Mouse (Mus musculus): ENCODE data around the gene Mmp9. TPM values are rescaled to one million over a fixed set of nuclear protein-coding genes. Genes with fewer than 3 reads are reported as not detected.
A peak's percentile ranks its signal among the peaks of the same experiment; 100 is the strongest.

The Mmp9 gene
- polyA plus RNA-seq (2014; fragmentation: Nextera tagmentation; extraction: Ambion mirVana) = 0.21 and 0.47 TPM in 2 replicates

- 23% methylated on average over 10 of the region's 10 CpGs for WGBS
- H3K27ac ChIP-seq (replicated peaks; ENCODE audit: low read depth, low read length) = no peak within 1 kb of the TSS
- no peaks in the 10 kb centered on the region for H3K9me3 ChIP-seq (ENCODE audit: control insufficient read depth, low read length)
- H3K4me1 ChIP-seq (ENCODE audit: control insufficient read depth, insufficient read depth, low read length) = peaks cover 15% of the 10 kb centered on the region
- H3K9ac ChIP-seq (ENCODE audit: low read length) = no peak within 1 kb of the TSS
- DNase-seq (ENCODE audit: low spot score) = no peak
- no peaks in the 10 kb centered on the region for H3K36me3 ChIP-seq (ENCODE audit: control insufficient read depth, insufficient read depth, low read length)
- no peak within 1 kb of the TSS for H3K4me3 ChIP-seq (ENCODE audit: low read depth, low read length)
- peaks cover 20% of the 10 kb centered on the region for H3K27me3 ChIP-seq (ENCODE audit: control insufficient read depth, insufficient read depth, low read length)
- ATAC-seq (ENCODE audit: insufficient number of reproducible peaks, low FRiP score, low TSS enrichment, low read depth) = no peak
- H3K4me2 ChIP-seq (ENCODE audit: low read depth, severe bottlenecking) = peak within 1 kb of the TSS; percentile 2; the same call in 1 of the 2 replicates
Measured at GRCm38 (mm10) chr2:164940140-164940830, at the start of gene Mmp9. Mmp9 (plus strand) TSS chr2:164940780.

GRCm38 (mm10) chr2:164891056-164891834 is 49.3 kb upstream of the Mmp9 start:
- ATAC-seq (ENCODE audit: insufficient number of reproducible peaks, low FRiP score, low TSS enrichment, low read depth) = no peak
- WGBS = 87% methylated on average over 13 of the region's 13 CpGs

GRCm38 (mm10) chr2:164891908-164892695 is 48.5 kb upstream of the Mmp9 start:
- no peak overlapping the region for H3K4me2 ChIP-seq (ENCODE audit: low read depth, severe bottlenecking)
- DNase-seq (ENCODE audit: low spot score) (no peak), ATAC-seq (ENCODE audit: insufficient number of reproducible peaks, low FRiP score, low TSS enrichment, low read depth) (no peak)
- peaks cover 43% of the 10 kb centered on the region for H3K36me3 ChIP-seq (ENCODE audit: control insufficient read depth, insufficient read depth, low read length)
- no peaks in the 10 kb centered on the region for H3K9me3 ChIP-seq (ENCODE audit: control insufficient read depth, low read length)
- H3K9ac ChIP-seq (ENCODE audit: low read length) = no peak overlapping the region
- no peak overlapping the region for H3K27ac ChIP-seq (replicated peaks; ENCODE audit: low read depth, low read length)
- 92% methylated on average over 15 of the region's 15 CpGs for WGBS
- no peaks in the 10 kb centered on the region for H3K4me1 ChIP-seq (ENCODE audit: control insufficient read depth, insufficient read depth, low read length)
- no peaks in the 10 kb centered on the region; the same call in 1 of the 2 replicates for H3K27me3 ChIP-seq (ENCODE audit: control insufficient read depth, insufficient read depth, low read length)
- H3K4me3 ChIP-seq (ENCODE audit: low read depth, low read length) = no peak overlapping the region

More at GRCm38 (mm10) chr2:164891056-164891834, 49.3 kb upstream of the Mmp9 start:
- no peak overlapping the region for H3K4me3 ChIP-seq (ENCODE audit: low read depth, low read length)
- no peak for DNase-seq (ENCODE audit: low spot score)
- no peak overlapping the region for H3K4me2 ChIP-seq (ENCODE audit: low read depth, severe bottlenecking)
- H3K27me3 ChIP-seq (ENCODE audit: control insufficient read depth, insufficient read depth, low read length) = no peaks in the 10 kb centered on the region; the same call in 1 of the 2 replicates
- peaks cover 43% of the 10 kb centered on the region for H3K36me3 ChIP-seq (ENCODE audit: control insufficient read depth, insufficient read depth, low read length)
- no peak overlapping the region for H3K9ac ChIP-seq (ENCODE audit: low read length)
- no peaks in the 10 kb centered on the region for H3K9me3 ChIP-seq (ENCODE audit: control insufficient read depth, low read length)
- H3K27ac ChIP-seq (replicated peaks; ENCODE audit: low read depth, low read length) = no peak overlapping the region
- H3K4me1 ChIP-seq (ENCODE audit: control insufficient read depth, insufficient read depth, low read length) = no peaks in the 10 kb centered on the region

- Histone ChIP-seq H3K4me1 (ENCODE audit: control insufficient read depth, insufficient read depth, low read length) (no peaks in the 10 kb centered on the region), H3K27me3 (ENCODE audit: control insufficient read depth, insufficient read depth, low read length) (no peaks in the 10 kb centered on the region; the same call in 1 of the 2 replicates), H3K4me2 (ENCODE audit: low read depth, severe bottlenecking) (no peak overlapping the region), H3K36me3 (ENCODE audit: control insufficient read depth, insufficient read depth, low read length) (peaks cover 44% of the 10 kb centered on the region), H3K9me3 (ENCODE audit: control insufficient read depth, low read length) (no peaks in the 10 kb centered on the region), H3K27ac (replicated peaks; ENCODE audit: low read depth, low read length) (no peak overlapping the region), H3K9ac (ENCODE audit: low read length) (no peak overlapping the region), H3K4me3 (ENCODE audit: low read depth, low read length) (no peak overlapping the region)
- WGBS = 89% methylated on average over 6 of the region's 6 CpGs
- ATAC-seq (ENCODE audit: insufficient number of reproducible peaks, low FRiP score, low TSS enrichment, low read depth) (no peak), DNase-seq (ENCODE audit: low spot score) (no peak)
Measured at GRCm38 (mm10) chr2:164892696-164893216, 47.8 kb upstream of the Mmp9 start.

GRCm38 (mm10) chr2:164894048-164894447 is 46.5 kb upstream of the Mmp9 start:
- Histone ChIP-seq H3K4me3 (ENCODE audit: low read depth, low read length) (no peak overlapping the region), H3K9me3 (ENCODE audit: control insufficient read depth, low read length) (no peaks in the 10 kb centered on the region), H3K9ac (ENCODE audit: low read length) (no peak overlapping the region), H3K27me3 (ENCODE audit: control insufficient read depth, insufficient read depth, low read length) (no peaks in the 10 kb centered on the region; the same call in 1 of the 2 replicates), H3K4me2 (ENCODE audit: low read depth, severe bottlenecking) (no peak overlapping the region), H3K36me3 (ENCODE audit: control insufficient read depth, insufficient read depth, low read length) (peaks cover 54% of the 10 kb centered on the region), H3K27ac (replicated peaks; ENCODE audit: low read depth, low read length) (no peak overlapping the region), H3K4me1 (ENCODE audit: control insufficient read depth, insufficient read depth, low read length) (no peaks in the 10 kb centered on the region)
- DNase-seq (ENCODE audit: low spot score) (no peak), ATAC-seq (ENCODE audit: insufficient number of reproducible peaks, low FRiP score, low TSS enrichment, low read depth) (no peak)
- WGBS = 68% methylated on average over 5 of the region's 5 CpGs

GRCm38 (mm10) chr2:164894644-164895043 is 45.9 kb upstream of the Mmp9 start:
- Histone ChIP-seq H3K27me3 (ENCODE audit: control insufficient read depth, insufficient read depth, low read length) (no peaks in the 10 kb centered on the region; the same call in 1 of the 2 replicates), H3K9ac (ENCODE audit: low read length) (no peak overlapping the region), H3K4me2 (ENCODE audit: low read depth, severe bottlenecking) (no peak overlapping the region), H3K36me3 (ENCODE audit: control insufficient read depth, insufficient read depth, low read length) (peaks cover 54% of the 10 kb centered on the region), H3K9me3 (ENCODE audit: control insufficient read depth, low read length) (no peaks in the 10 kb centered on the region), H3K27ac (replicated peaks; ENCODE audit: low read depth, low read length) (no peak overlapping the region), H3K4me3 (ENCODE audit: low read depth, low read length) (no peak overlapping the region), H3K4me1 (ENCODE audit: control insufficient read depth, insufficient read depth, low read length) (no peaks in the 10 kb centered on the region)
- no peak for DNase-seq (ENCODE audit: low spot score)
- WGBS = 73% methylated on average over 1 of the region's 1 CpGs
- ATAC-seq (ENCODE audit: insufficient number of reproducible peaks, low FRiP score, low TSS enrichment, low read depth) = no peak

- H3K4me3 ChIP-seq (ENCODE audit: low read depth, low read length) = no peak overlapping the region
- no peak overlapping the region for H3K4me2 ChIP-seq (ENCODE audit: low read depth, severe bottlenecking)
- H3K9ac ChIP-seq (ENCODE audit: low read length) = no peak overlapping the region
- ATAC-seq (ENCODE audit: insufficient number of reproducible peaks, low FRiP score, low TSS enrichment, low read depth) (0 out of 2 replicates have a peak, but pooled peaks have one; percentile 10), DNase-seq (ENCODE audit: low spot score) (no peak)
- no peaks in the 10 kb centered on the region for H3K9me3 ChIP-seq (ENCODE audit: control insufficient read depth, low read length)
- H3K36me3 ChIP-seq (ENCODE audit: control insufficient read depth, insufficient read depth, low read length) = peaks cover 52% of the 10 kb centered on the region
- no peak overlapping the region for H3K27ac ChIP-seq (replicated peaks; ENCODE audit: low read depth, low read length)
- no peaks in the 10 kb centered on the region for H3K4me1 ChIP-seq (ENCODE audit: control insufficient read depth, insufficient read depth, low read length)
- H3K27me3 ChIP-seq (ENCODE audit: control insufficient read depth, insufficient read depth, low read length) = no peaks in the 10 kb centered on the region; the same call in 1 of the 2 replicates
- WGBS = 94% methylated on average over 6 of the region's 6 CpGs
Measured at GRCm38 (mm10) chr2:164895885-164896284, 44.7 kb upstream of the Mmp9 start.

GRCm38 (mm10) chr2:164898008-164898407 is 42.6 kb upstream of the Mmp9 start:
- WGBS = 98% methylated on average over 7 of the region's 7 CpGs
- no peak overlapping the region for H3K4me3 ChIP-seq (ENCODE audit: low read depth, low read length)
- H3K4me2 ChIP-seq (ENCODE audit: low read depth, severe bottlenecking) = no peak overlapping the region
- H3K36me3 ChIP-seq (ENCODE audit: control insufficient read depth, insufficient read depth, low read length) = peaks cover 51% of the 10 kb centered on the region
- H3K9ac ChIP-seq (ENCODE audit: low read length) = no peak overlapping the region
- H3K9me3 ChIP-seq (ENCODE audit: control insufficient read depth, low read length) = no peaks in the 10 kb centered on the region
- no peak for ATAC-seq (ENCODE audit: insufficient number of reproducible peaks, low FRiP score, low TSS enrichment, low read depth)
- no peak for DNase-seq (ENCODE audit: low spot score)
- H3K27me3 ChIP-seq (ENCODE audit: control insufficient read depth, insufficient read depth, low read length) = no peaks in the 10 kb centered on the region; the same call in 1 of the 2 replicates
- H3K27ac ChIP-seq (replicated peaks; ENCODE audit: low read depth, low read length) = no peak overlapping the region
- no peaks in the 10 kb centered on the region for H3K4me1 ChIP-seq (ENCODE audit: control insufficient read depth, insufficient read depth, low read length)

All from limb, embryonic 11.5 days (tissue).